Mouse (Mus musculus) neural tube, embryonic 15.5 days (tissue): ENCODE measurements around the gene Gtf3c3. TPM values are rescaled to one million over a fixed set of nuclear protein-coding genes. Genes with fewer than 3 reads are reported as not detected.

Experiments used
- ATAC-seq: fragments of 200-750 bp; cut with Nextera tagmentation; 2 replicates; pipeline ENCODE4 v1.8.0; 2017; ENCODE audit warnings: mild to moderate bottlenecking, moderate TSS enrichment, moderate library complexity; ENCODE audit not compliant: low FRiP score
- H3K27ac ChIP-seq: fragments of 300-500 bp; sonication (generic); replicated peaks from 2 replicates; pipeline ENCODE4 v1.5.1; 2015; ENCODE audit warnings: mild to moderate bottlenecking, inconsistent platforms
- H3K27me3 ChIP-seq: fragments of 300-500 bp; sonication (generic); replicated peaks from 2 replicates; pipeline ENCODE4 v1.6.1; 2015; ENCODE audit warnings: inconsistent platforms
- H3K36me3 ChIP-seq: fragments of 300-500 bp; sonication (generic); 2 replicates; pipeline ENCODE4 v1.6.1; 2015; ENCODE audit warnings: inconsistent platforms
- H3K4me1 ChIP-seq: fragments of 300-500 bp; sonication (generic); 2 replicates; pipeline ENCODE4 v1.6.1; 2015; ENCODE audit warnings: inconsistent platforms
- H3K4me2 ChIP-seq: fragments of 300-500 bp; sonication (generic); 2 replicates; pipeline ENCODE4 v1.6.1; 2015; ENCODE audit warnings: inconsistent platforms, mild to moderate bottlenecking, moderate library complexity
- H3K4me3 ChIP-seq: fragments of 300-500 bp; sonication (generic); replicated peaks from 2 replicates; pipeline ENCODE4 v1.5.1; 2015; ENCODE audit warnings: mild to moderate bottlenecking, inconsistent platforms
- H3K9ac ChIP-seq: fragments of 300-500 bp; sonication (generic); replicated peaks from 2 replicates; pipeline ENCODE4 v1.6.1; 2015; ENCODE audit warnings: mild to moderate bottlenecking, inconsistent platforms
- H3K9me3 ChIP-seq: fragments of 300-500 bp; sonication (generic); replicated peaks from 2 replicates; pipeline ENCODE4 v1.6.1; 2016; ENCODE audit warnings: inconsistent platforms
- WGBS: fragments of 180-500 bp; shearing (Covaris S2); methylation state at CpG from one replicate; pipeline ENCODE4 v1.1.7; 2015; ENCODE audit warnings: mixed read lengths; 5-methylcytosine and 5-hydroxymethylcytosine counted together
- polyA plus RNA-seq: library from polyadenylated mRNA; unstranded; fragments of >200 nt; fragmentation: Nextera tagmentation; extraction: Ambion mirVana; gene quantifications from 2 replicates; pipeline ENCODE4 v1.2.1, GENCODE M21; 2015

Gene Gtf3c3
- polyA plus RNA-seq, 1 experiment from 2014 or later = 21.6 TPM

DNA sequence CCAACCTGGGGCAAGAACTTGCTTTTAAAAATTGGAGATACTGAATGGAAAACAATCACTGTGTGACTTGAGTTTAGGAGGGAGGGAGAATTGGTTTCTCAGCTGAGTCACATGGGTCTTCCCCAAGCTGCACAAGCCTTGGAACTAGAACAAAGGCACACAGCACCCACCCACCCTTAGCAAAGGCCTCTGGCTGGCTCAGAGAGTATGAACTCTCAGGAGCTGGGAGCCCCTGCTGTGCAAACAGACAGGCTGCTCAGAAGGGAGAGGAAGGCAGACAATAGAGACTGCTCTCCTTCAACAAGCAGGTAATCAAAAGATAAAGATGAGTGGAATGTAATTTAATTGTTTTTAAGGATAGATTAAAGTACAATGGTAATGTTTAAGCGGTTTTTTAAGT, 54.5 kb downstream of the Gtf3c3 start:
- Histone ChIP-seq H3K27ac (no peak overlapping the region), H3K4me2 (no peak overlapping the region), H3K36me3 (peaks cover 3% of the 10 kb centered on the region; the same call in 1 of the 2 replicates), H3K4me1 (no peaks in the 10 kb centered on the region), H3K27me3 (no peaks in the 10 kb centered on the region), H3K4me3 (no peak overlapping the region), H3K9ac (no peak overlapping the region), H3K9me3 (no peaks in the 10 kb centered on the region)
- 40% methylated on average over 1 of the region's 1 CpGs for WGBS
- no peak for ATAC-seq

- Histone ChIP-seq H3K27me3 (no peaks in the 10 kb centered on the region), H3K36me3 (peaks cover 3% of the 10 kb centered on the region; the same call in 1 of the 2 replicates), H3K4me3 (no peak overlapping the region), H3K9me3 (no peaks in the 10 kb centered on the region), H3K4me2 (no peak overlapping the region), H3K9ac (no peak overlapping the region), H3K27ac (no peak overlapping the region), H3K4me1 (no peaks in the 10 kb centered on the region)
- no peak; the same call in 1 of the 2 replicates for ATAC-seq
- 93% methylated on average over 9 of the region's 9 CpGs for WGBS
These were observed 57.5 kb downstream of the Gtf3c3 start for GRCm38 (mm10) chr1:54380978-54381914.

GRCm38 (mm10) chr1:54377506-54378051, 61.2 kb downstream of the Gtf3c3 start:
- ATAC-seq = no peak
- no peaks in the 10 kb centered on the region for H3K4me1 ChIP-seq
- no peak overlapping the region for H3K27ac ChIP-seq
- no peak overlapping the region for H3K4me3 ChIP-seq
- no peak overlapping the region for H3K4me2 ChIP-seq
- H3K9me3 ChIP-seq = no peaks in the 10 kb centered on the region
- H3K27me3 ChIP-seq = no peaks in the 10 kb centered on the region
- no peak overlapping the region for H3K9ac ChIP-seq
- peaks cover 3% of the 10 kb centered on the region; the same call in 1 of the 2 replicates for H3K36me3 ChIP-seq

DNA sequence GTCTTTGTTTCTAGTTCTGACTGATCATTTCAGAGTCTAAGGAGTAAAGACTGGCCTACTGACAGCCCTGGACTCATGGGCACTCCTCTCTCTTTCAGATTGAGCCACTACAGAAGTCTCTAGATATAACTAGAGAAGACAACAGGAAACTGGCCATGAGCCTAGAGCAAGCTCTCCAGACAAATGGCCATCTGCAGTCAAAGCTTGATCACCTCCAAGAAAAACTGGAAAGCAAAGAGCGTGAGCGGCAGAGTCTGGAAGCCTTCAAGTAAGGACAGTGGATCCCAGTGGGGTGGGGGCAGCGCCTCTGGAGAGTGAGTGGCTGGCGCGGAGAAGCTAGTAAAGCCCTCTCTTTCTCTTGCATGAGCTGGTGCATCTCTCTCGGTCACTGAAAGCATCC, 82.2 kb downstream of the Gtf3c3 start:
- no peak overlapping the region for H3K27ac ChIP-seq
- 91% methylated on average over 6 of the region's 6 CpGs for WGBS
- H3K9ac ChIP-seq = no peak overlapping the region
- no peak overlapping the region for H3K4me3 ChIP-seq
- H3K4me1 ChIP-seq = no peaks in the 10 kb centered on the region
- H3K4me2 ChIP-seq = no peak overlapping the region
- no peaks in the 10 kb centered on the region for H3K36me3 ChIP-seq
- H3K9me3 ChIP-seq = no peaks in the 10 kb centered on the region
- no peaks in the 10 kb centered on the region for H3K27me3 ChIP-seq
- ATAC-seq = no peak

DNA sequence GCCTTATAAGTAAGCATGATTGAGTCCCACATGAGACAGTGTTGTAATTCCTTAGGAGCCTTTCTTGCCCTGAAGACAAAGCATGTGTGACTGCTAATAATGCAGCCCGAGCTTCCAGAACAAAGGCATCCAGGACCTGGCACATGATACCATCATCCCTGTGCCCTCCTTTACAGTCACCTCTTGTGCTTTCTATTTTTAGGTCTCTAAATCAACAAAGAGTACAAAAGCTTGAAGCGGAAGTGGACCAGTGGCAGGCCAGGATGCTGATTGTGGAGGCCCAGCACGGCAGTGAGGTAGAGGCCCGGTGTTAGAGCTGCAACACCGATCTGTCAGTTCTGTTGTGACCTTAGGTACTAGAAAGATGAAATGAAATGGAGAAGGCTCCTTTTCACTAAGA, 83.3 kb downstream of the Gtf3c3 start:
- Histone ChIP-seq H3K9ac (no peak overlapping the region), H3K9me3 (no peaks in the 10 kb centered on the region), H3K36me3 (no peaks in the 10 kb centered on the region), H3K27me3 (no peaks in the 10 kb centered on the region), H3K27ac (no peak overlapping the region), H3K4me1 (no peaks in the 10 kb centered on the region), H3K4me2 (no peak overlapping the region), H3K4me3 (no peak overlapping the region)
- 83% methylated on average over 5 of the region's 5 CpGs for WGBS
- ATAC-seq = no peak

DNA sequence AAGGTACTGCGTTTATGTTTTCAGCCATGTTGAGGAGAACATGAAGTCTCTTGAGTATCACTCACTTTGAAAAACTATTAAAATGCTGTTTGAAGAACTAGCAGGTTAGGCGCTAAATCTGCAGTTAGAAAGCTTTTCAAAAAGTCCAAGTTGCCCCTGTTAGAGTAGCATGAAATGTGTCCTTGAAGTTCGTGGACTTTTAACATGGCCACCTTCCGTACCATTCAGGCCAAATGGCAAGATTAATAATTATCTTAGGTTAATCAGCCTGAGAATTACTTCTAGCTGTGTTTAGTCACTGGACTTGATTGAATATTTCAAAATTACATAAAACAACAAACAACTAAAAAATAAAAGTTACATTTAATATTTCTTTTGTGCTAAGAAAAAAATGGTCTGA, 84.0 kb downstream of the Gtf3c3 start:
- H3K9me3 ChIP-seq = no peaks in the 10 kb centered on the region
- no peak overlapping the region for H3K9ac ChIP-seq
- no peak overlapping the region for H3K4me3 ChIP-seq
- no peaks in the 10 kb centered on the region for H3K4me1 ChIP-seq
- H3K27me3 ChIP-seq = no peaks in the 10 kb centered on the region
- 91% methylated on average over 4 of the region's 4 CpGs for WGBS
- ATAC-seq = no peak
- H3K4me2 ChIP-seq = no peak overlapping the region
- no peaks in the 10 kb centered on the region for H3K36me3 ChIP-seq
- no peak overlapping the region for H3K27ac ChIP-seq

Other genes with a start within 250 kb of the Gtf3c3 start
- 6.9 and 8.4 TPM in 2 replicates for gene Hecw2, start 243.8 kb downstream of the Gtf3c3 start, polyA plus RNA-seq
- gene Ccdc150, start 188.3 kb downstream of the Gtf3c3 start, polyA plus RNA-seq = 0.14 and 0.34 TPM in 2 replicates
- 19.4 and 19.5 TPM in 2 replicates for gene Pgap1, start 118.7 kb upstream of the Gtf3c3 start, polyA plus RNA-seq